Mouse (Mus musculus): ENCODE data around the gene Gabrd. TPM values are rescaled to one million over a fixed set of nuclear protein-coding genes. Genes with fewer than 3 reads are reported as not detected.

The Gabrd gene
- total and polyA plus RNA-seq, 3 experiments = 0.50 to 1.1 TPM; not detected in 1

GRCm38 (mm10) chr4:155361303-155361791, 36.6 kb downstream of the Gabrd start, which contains the start of gene Prkcz:
Gene Prkcz (minus strand): TSS chr4:155361361.
- TF ChIP-seq MEF2A (IDR thresholded peaks at IDR 0.05; ENCODE audit: extremely low read depth, insufficient replicate concordance, low read depth, low read length, poor library complexity, severe bottlenecking) = no peak
- Histone ChIP-seq H3K36me3 (ENCODE audit: control insufficient read depth in 1 of 2, insufficient read depth in 2 of 2, low read length in 2 of 2) (no peaks in the 10 kb centered on the region), H3K4me1 (ENCODE audit: control insufficient read depth in 1 of 2, insufficient read depth in 2 of 2, low read length in 2 of 2) (no peaks in the 10 kb centered on the region), H3K4me3 (ENCODE audit: control insufficient read depth in 1 of 2, insufficient read depth in 1 of 2, low read depth in 2 of 2, low read length in 2 of 2) (no peak within 1 kb of the TSS), H3K27ac (ENCODE audit: control insufficient read depth, low read depth, low read length) (no peak within 1 kb of the TSS), H3K9me3 (replicated peaks; ENCODE audit: insufficient read depth, low read length) (no peaks in the 10 kb centered on the region), H3K27me3 (ENCODE audit: control insufficient read depth in 1 of 2, insufficient read depth in 2 of 2, low read length in 2 of 2) (peaks cover 0 to 6% of the 10 kb centered on the region in 2 experiments; a peak in 1 of 4 replicates), H3K79me2 (ENCODE audit: control insufficient read depth, insufficient read depth, low read length, poor library complexity) (no peaks in the 10 kb centered on the region), H3K9ac (ENCODE audit: control insufficient read depth, low read depth, low read length, poor library complexity, severe bottlenecking) (no peak within 1 kb of the TSS)
- DNase-seq (ENCODE audit: low read depth, low spot score) = no peak

- H3K4me3 ChIP-seq (ENCODE audit: control insufficient read depth in 1 of 2, insufficient read depth in 1 of 2, low read depth in 2 of 2, low read length in 2 of 2) = no peak overlapping the region
- no peak for TF ChIP-seq ZKSCAN1 (IDR thresholded peaks at IDR 0.05; ENCODE audit: low read depth, low read length)
- TF ChIP-seq MAX (IDR thresholded peaks at IDR 0.05; ENCODE audit: low read length) = no peak
- no peak for TF ChIP-seq RCOR1 (IDR thresholded peaks at IDR 0.05; ENCODE audit: low read depth, low read length)
- no peak for TF ChIP-seq TAL1 (IDR thresholded peaks at IDR 0.05; ENCODE audit: low read length)
- TF ChIP-seq ZC3H11A (IDR thresholded peaks at IDR 0.05; ENCODE audit: low read depth, low read length) = no peak
- TF ChIP-seq MAZ (IDR thresholded peaks at IDR 0.05; ENCODE audit: low read depth, low read length) = no peak
- no peak for TF ChIP-seq MYB (IDR thresholded peaks at IDR 0.05; ENCODE audit: low read depth, low read length)
- TF ChIP-seq CTCF (IDR thresholded peaks at IDR 0.05 in 2 of 3, conservative IDR thresholded peaks at IDR 0.05 in 1 of 3; ENCODE audit: control insufficient read depth in 1 of 3, insufficient read depth in 1 of 3, low read depth in 2 of 3, low read length in 3 of 3, poor library complexity in 1 of 3, severe bottlenecking in 1 of 3) = no peak
- no peak for TF ChIP-seq USF1 (IDR thresholded peaks at IDR 0.05; ENCODE audit: low read depth, low read length)
- no peak for TF ChIP-seq KAT2A (conservative IDR thresholded peaks at IDR 0.05; ENCODE audit: low read depth, low read length)
- TF ChIP-seq GATA1 (IDR thresholded peaks at IDR 0.05; ENCODE audit: low read depth, low read length) = no peak
- TF ChIP-seq MXI1 (IDR thresholded peaks at IDR 0.05; ENCODE audit: low read depth, low read length) = no peak
- TF ChIP-seq HCFC1 (IDR thresholded peaks at IDR 0.05; ENCODE audit: low read depth, low read length) = no peak
- DNase-seq (ENCODE audit: low read depth, low spot score) = no peak
- H3K36me3 ChIP-seq (ENCODE audit: control insufficient read depth in 1 of 2, insufficient read depth in 2 of 2, low read length in 2 of 2) = no peaks in the 10 kb centered on the region
- no peak overlapping the region for H3K27ac ChIP-seq (ENCODE audit: control insufficient read depth, low read depth, low read length)
- H3K9me3 ChIP-seq (replicated peaks; ENCODE audit: insufficient read depth, low read length) = no peaks in the 10 kb centered on the region
- no peak overlapping the region for H3K9ac ChIP-seq (ENCODE audit: control insufficient read depth, low read depth, low read length, poor library complexity, severe bottlenecking)
- peaks cover 0 to 2% of the 10 kb centered on the region in 2 experiments; a peak in 1 of 4 replicates for H3K27me3 ChIP-seq (ENCODE audit: control insufficient read depth in 1 of 2, insufficient read depth in 2 of 2, low read length in 2 of 2)
- H3K4me1 ChIP-seq (ENCODE audit: control insufficient read depth in 1 of 2, insufficient read depth in 2 of 2, low read length in 2 of 2) = no peaks in the 10 kb centered on the region
- H3K79me2 ChIP-seq (ENCODE audit: control insufficient read depth, insufficient read depth, low read length, poor library complexity) = no peaks in the 10 kb centered on the region
These were observed 37.1 kb downstream of the Gabrd start for GRCm38 (mm10) chr4:155360856-155361255.

All from MEL (cell line).